Mouse (Mus musculus): Measurements from ENCODE around the gene Tgm1.

- TF ChIP-seq CHD2 (IDR thresholded peaks at IDR 0.05; ENCODE audit: low read depth, low read length) = no peak
- no peak for TF ChIP-seq HCFC1 (IDR thresholded peaks at IDR 0.05; ENCODE audit: borderline replicate concordance, insufficient read depth, low read length)
- no peak for TF ChIP-seq MAFK (IDR thresholded peaks at IDR 0.05; ENCODE audit: insufficient read depth, low read depth, low read length)
Measured at GRCm38 (mm10) chr14:55651528-55651927, 62.2 kb downstream of the Tgm1 start.
